Mouse (Mus musculus) lung, postnatal 0 days (tissue): ENCODE data around the gene Wnt5b.
A peak's percentile ranks its signal among the peaks of the same experiment; 100 is the strongest.

Source experiments
- CTCF ChIP-seq: IDR thresholded peaks from 2 replicates; pipeline ENCODE4 v1.5.1; 2016; ENCODE audit warnings: antibody characterized with exemption, mild to moderate bottlenecking
- EP300 ChIP-seq: IDR thresholded peaks from 2 replicates; pipeline ENCODE4 v1.6.1; 2016; ENCODE audit warnings: antibody characterized with exemption, mild to moderate bottlenecking, control low read depth

GRCm38 (mm10) chr6:119554439-119554838, 10.3 kb upstream of the Wnt5b start:
- TF ChIP-seq CTCF (peak; percentile 29; the same call in 1 of the 2 replicates), EP300 (no peak)
